Mouse (Mus musculus) ES-E14 (cell line): Measurements from ENCODE around the gene Kdf1. TPM values are rescaled to one million over a fixed set of nuclear protein-coding genes. Genes with fewer than 3 reads are reported as not detected.

Experiments
- DNase-seq: peaks from one replicate; pipeline ENCODE4 v3.0.0-alpha.2; 2013; ENCODE audit warnings: low read depth, low spot score
- H3K27ac ChIP-seq: 2 replicates; pipeline ENCODE4 v1.5.1; 2012; ENCODE audit warnings: low read depth, mild to moderate bottlenecking, low read length, moderate library complexity, mixed read lengths; ENCODE audit not compliant: poor library complexity, insufficient read depth, severe bottlenecking
- H3K36me3 ChIP-seq: 2 replicates; pipeline ENCODE4 v1.6.1; 2012; ENCODE audit warnings: mild to moderate bottlenecking, low read length, moderate library complexity, mixed read lengths; ENCODE audit not compliant: control insufficient read depth, poor library complexity, insufficient read depth, severe bottlenecking
- H3K4me1 ChIP-seq, 2 experiments: fragments of 150-350 bp in 1 of 2; sonication (generic) in 1 of 2; 2 replicates each; pipeline ENCODE4 v1.6.1; 2012; ENCODE audit warnings: low read length in 2 of 2, mild to moderate bottlenecking in 1 of 2, mixed read lengths in 1 of 2; ENCODE audit not compliant: control insufficient read depth in 2 of 2, insufficient read depth in 2 of 2, poor library complexity in 1 of 2
- H3K4me3 ChIP-seq, 2 experiments: fragments of 150-350 bp in 1 of 2; sonication (generic) in 1 of 2; 2 replicates each; pipeline ENCODE4 v1.5.1; 2012; ENCODE audit warnings: low read length in 2 of 2, low read depth in 1 of 2, mild to moderate bottlenecking in 1 of 2, mixed read lengths in 1 of 2; ENCODE audit not compliant: insufficient read depth in 1 of 2, poor library complexity in 1 of 2, severe bottlenecking in 1 of 2
- H3K9ac ChIP-seq: 2 replicates; pipeline ENCODE4 v1.6.1; 2012; ENCODE audit warnings: low read depth, mild to moderate bottlenecking, low read length, mixed read lengths; ENCODE audit not compliant: poor library complexity, insufficient read depth, severe bottlenecking
- H3K9me3 ChIP-seq: fragments of 150-350 bp; sonication (generic); 2 replicates; pipeline ENCODE4 v1.6.1; 2012; ENCODE audit warnings: low read depth, mild to moderate bottlenecking, low read length; ENCODE audit not compliant: control insufficient read depth, insufficient read depth
- CHD2 ChIP-seq: IDR thresholded peaks from 2 replicates; pipeline ENCODE4 v1.6.1; 2014; ENCODE audit warnings: mild to moderate bottlenecking, low read depth, low read length, inconsistent platforms
- HCFC1 ChIP-seq: IDR thresholded peaks from 2 replicates; pipeline ENCODE4 v1.6.1; 2012; ENCODE audit warnings: low read length, inconsistent platforms, borderline replicate concordance; ENCODE audit not compliant: insufficient read depth
- MAFK ChIP-seq: IDR thresholded peaks from 2 replicates; pipeline ENCODE4 v1.6.1; 2014; ENCODE audit warnings: mild to moderate bottlenecking, low read depth, low read length, inconsistent platforms; ENCODE audit not compliant: insufficient read depth
- ZC3H11A ChIP-seq: IDR thresholded peaks from 2 replicates; pipeline ENCODE4 v1.6.1; 2012; ENCODE audit warnings: low read depth, mild to moderate bottlenecking, inconsistent platforms, low read length, borderline replicate concordance
- ZNF384 ChIP-seq: IDR thresholded peaks from 2 replicates; pipeline ENCODE4 v1.6.1; 2012; ENCODE audit warnings: low read depth, low read length, inconsistent platforms
- in situ Hi-C, 2 experiments: fragments of 600-800 bp; cut with MboI; formaldehyde crosslinking; loops; one replicate each; pipeline ENCODE4 v1.15.1; 2025; ENCODE audit warnings: low sequenced_read_pairs in 2 of 2, inconsistent platforms in 1 of 2; ENCODE audit not compliant: unreplicated experiment in 2 of 2
- total RNA-seq: library from RNA; depleted of rRNA; stranded (reverse); fragments of 300-350 nt; gene quantifications from 2 replicates; pipeline ENCODE4 v1.2.3, GENCODE M21; 2012; rRNA removed

Kdf1 gene
- total RNA-seq = 3.4 and 4.1 TPM in 2 replicates

DNA sequence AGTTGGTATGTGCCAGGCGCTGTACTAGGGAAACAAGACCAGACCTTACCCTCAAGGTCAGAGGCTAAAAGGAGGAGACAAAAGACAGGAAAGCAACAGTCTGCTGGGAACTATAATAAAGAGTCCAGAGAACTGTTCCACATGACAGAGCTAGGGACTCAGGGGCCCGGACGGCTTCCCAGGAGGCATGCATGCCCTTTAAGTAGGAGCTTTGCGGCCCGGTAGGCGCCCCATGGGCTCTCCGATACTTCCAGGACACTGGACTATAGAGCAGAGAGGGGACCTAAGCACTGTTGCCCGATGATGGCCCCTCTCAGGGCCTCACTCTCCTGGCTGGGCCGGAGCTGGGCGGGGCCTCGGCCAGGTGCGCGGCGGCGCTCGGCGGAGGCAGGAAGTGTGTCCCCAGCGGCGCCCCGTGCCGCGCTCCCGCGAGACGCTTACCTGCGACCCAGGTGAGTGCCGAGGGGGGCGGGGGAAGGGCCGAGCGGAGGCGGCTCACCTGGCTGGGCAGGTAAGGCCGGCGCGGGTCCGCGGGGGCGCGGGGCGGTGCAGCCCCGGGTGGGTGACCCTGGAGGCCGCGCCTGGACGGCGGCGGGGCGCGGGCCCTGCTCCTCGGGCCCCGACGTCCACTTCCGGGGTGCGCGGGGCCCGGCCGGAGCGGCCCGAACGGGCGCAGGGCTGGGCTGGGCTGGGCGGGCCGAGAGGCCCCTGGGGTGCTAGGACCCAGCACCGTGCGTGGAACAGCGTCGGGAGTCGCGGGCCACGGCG is at the start of gene Kdf1:
Kdf1 (plus strand) TSS at position 363 of the 768 bp plus-strand sequence.
- no peak for DNase-seq
- no peaks in the 10 kb centered on the region for H3K9me3 ChIP-seq
- in situ Hi-C loops = no loop called here
- peak within 1 kb of the TSS; percentile 87 for H3K9ac ChIP-seq
- H3K4me3 ChIP-seq = peak within 1 kb of the TSS; percentile 74 to 98
- H3K27ac ChIP-seq = peak within 1 kb of the TSS; percentile 13; the same call in 1 of the 2 replicates
- 0 out of 4 replicates have a peak, but pooled peaks cover 0 to 2% of the 10 kb centered on the region in 2 experiments for H3K4me1 ChIP-seq
- H3K36me3 ChIP-seq = no peaks in the 10 kb centered on the region
- TF ChIP-seq HCFC1 = no peak
- no peak for TF ChIP-seq ZC3H11A
- 0 out of 2 replicates have a peak, but pooled peaks have one; percentile 36 for TF ChIP-seq CHD2
- no peak for TF ChIP-seq MAFK
- TF ChIP-seq ZNF384 = no peak

DNA sequence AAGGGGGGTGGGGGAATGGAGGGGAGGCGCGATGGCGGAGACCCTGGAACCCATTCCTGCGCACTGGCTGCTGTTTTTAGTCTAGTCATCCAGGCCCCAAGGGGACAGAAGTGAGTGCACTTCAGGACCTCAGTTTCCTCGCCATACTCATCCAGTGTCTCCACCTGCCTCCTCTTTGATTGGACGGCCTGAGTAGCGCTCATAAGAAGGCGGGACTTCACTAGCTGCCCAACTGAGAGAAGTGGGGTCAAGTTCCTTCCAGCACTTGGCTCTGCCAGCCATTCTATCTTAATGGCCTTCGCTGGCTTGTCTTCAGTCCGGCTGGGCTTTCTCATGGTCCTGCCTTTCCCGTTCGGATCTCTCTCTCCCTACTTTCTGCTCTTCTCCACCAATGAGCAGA is 49.6 kb upstream of the Kdf1 start:
- Histone ChIP-seq H3K4me3 (peak overlapping the region; percentile 30 to 84; a peak in 3 of 4 replicates), H3K27ac (no peak overlapping the region), H3K9me3 (no peaks in the 10 kb centered on the region), H3K9ac (no peak overlapping the region), H3K4me1 (peaks cover 2 to 3% of the 10 kb centered on the region in 2 experiments; a peak in 1 of 4 replicates), H3K36me3 (no peaks in the 10 kb centered on the region)
- in situ Hi-C loops = no loop called here
- DNase-seq = no peak
- TF ChIP-seq MAFK = 0 out of 2 replicates have a peak, but pooled peaks have one; percentile 20
- TF ChIP-seq HCFC1 = no peak
- no peak for TF ChIP-seq ZC3H11A
- no peak for TF ChIP-seq CHD2
- no peak for TF ChIP-seq ZNF384

DNA sequence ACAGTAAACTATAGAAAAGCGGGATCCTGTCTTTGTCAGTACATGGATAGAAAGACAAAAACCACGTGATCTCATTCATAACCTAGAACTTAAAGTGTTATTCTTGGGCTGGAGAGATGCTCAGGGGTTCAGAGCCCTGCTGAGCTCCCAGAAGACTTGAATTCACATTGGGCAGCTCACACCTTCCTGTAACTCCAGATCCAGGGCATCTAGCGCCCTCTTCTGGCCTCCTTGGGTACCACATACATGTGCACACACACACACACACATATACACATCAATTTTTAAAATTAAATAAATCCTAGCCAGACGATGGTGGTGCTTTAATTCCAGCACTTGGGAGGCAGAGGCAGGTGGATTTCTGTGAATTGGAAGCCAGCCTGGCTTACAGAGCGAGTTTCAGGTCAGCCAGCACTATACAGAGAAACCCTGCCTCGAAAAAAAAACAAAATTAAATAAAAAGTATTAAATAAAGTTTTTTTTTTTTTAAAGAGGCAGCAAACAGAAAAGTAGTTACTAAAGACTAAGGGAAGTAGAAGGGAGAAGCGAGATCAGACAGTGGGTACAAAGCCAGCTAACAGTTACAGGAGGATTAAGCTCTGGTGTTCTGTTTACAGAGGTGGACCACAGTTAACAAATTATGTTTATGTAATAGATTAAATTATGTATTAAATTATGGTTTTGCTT is 47.5 kb upstream of the Kdf1 start:
- no peaks in the 10 kb centered on the region for H3K36me3 ChIP-seq
- 0 out of 4 replicates have a peak, but pooled peaks cover 0 to 2% of the 10 kb centered on the region in 2 experiments for H3K4me1 ChIP-seq
- no peak overlapping the region for H3K9ac ChIP-seq
- DNase-seq = no peak
- in situ Hi-C loops = no loop called here
- no peaks in the 10 kb centered on the region for H3K9me3 ChIP-seq
- 0 out of 2 replicates have a peak, but pooled peaks have one; percentile 12 for TF ChIP-seq MAFK
- TF ChIP-seq ZC3H11A = no peak
- no peak for TF ChIP-seq HCFC1
- TF ChIP-seq ZNF384 = peak; percentile 94
- TF ChIP-seq CHD2 = no peak
- H3K4me3 ChIP-seq = no peak overlapping the region
- H3K27ac ChIP-seq = no peak overlapping the region

DNA sequence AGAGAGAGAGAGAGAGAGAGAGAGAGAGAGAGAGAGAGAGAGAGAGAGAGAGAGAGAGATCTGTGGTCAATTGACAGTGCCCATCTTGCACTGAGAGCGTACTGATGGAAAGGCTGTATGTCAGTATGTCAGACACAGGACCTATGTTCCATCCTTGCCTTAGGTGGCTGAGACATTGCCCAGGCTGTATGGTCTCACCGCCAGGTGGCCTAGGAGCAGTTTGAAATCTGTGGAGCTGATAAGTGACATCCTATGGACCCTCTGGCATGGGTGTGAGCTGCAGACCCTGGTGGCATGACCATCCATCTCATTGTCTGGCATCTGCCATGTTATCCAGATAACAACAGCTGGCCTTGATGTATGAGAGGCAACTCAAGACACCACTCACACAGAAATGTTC is 44.9 kb upstream of the Kdf1 start:
- no peak for DNase-seq
- no peak overlapping the region for H3K27ac ChIP-seq
- H3K9ac ChIP-seq = no peak overlapping the region
- H3K4me1 ChIP-seq = 0 out of 4 replicates have a peak, but pooled peaks cover 0 to 2% of the 10 kb centered on the region in 2 experiments
- TF ChIP-seq ZC3H11A = no peak
- no peak for TF ChIP-seq HCFC1
- no peak for TF ChIP-seq CHD2
- no peak for TF ChIP-seq ZNF384
- H3K9me3 ChIP-seq = no peaks in the 10 kb centered on the region
- in situ Hi-C loops = no loop called here
- no peaks in the 10 kb centered on the region for H3K36me3 ChIP-seq
- no peak overlapping the region for H3K4me3 ChIP-seq
